Mouse (Mus musculus) liver, embryonic 13.5 days (tissue): ENCODE measurements around the gene Snap47. TPM values are rescaled to one million over a fixed set of nuclear protein-coding genes. Genes with fewer than 3 reads are reported as not detected.

Experiments used
- ATAC-seq: fragments of 200-750 bp; cut with Nextera tagmentation; 2 replicates; pipeline ENCODE4 v1.8.0; 2017; ENCODE audit warnings: low read depth, mild to moderate bottlenecking, moderate number of reproducible peaks, moderate library complexity
- DNase-seq: peaks from one replicate; pipeline ENCODE4 v3.0.0; 2022
- H3K27ac ChIP-seq: fragments of 300-500 bp; sonication (generic); 2 replicates; pipeline ENCODE4 v1.5.1; 2015; ENCODE audit warnings: moderate library complexity, mild to moderate bottlenecking, inconsistent platforms
- H3K27me3 ChIP-seq: fragments of 300-500 bp; sonication (generic); 2 replicates; pipeline ENCODE4 v1.6.1; 2015; ENCODE audit warnings: mild to moderate bottlenecking, inconsistent platforms
- H3K36me3 ChIP-seq: fragments of 300-500 bp; sonication (generic); 2 replicates; pipeline ENCODE4 v1.6.1; 2015; ENCODE audit warnings: mild to moderate bottlenecking, inconsistent platforms
- H3K4me1 ChIP-seq: fragments of 300-500 bp; sonication (generic); replicated peaks from 2 replicates; pipeline ENCODE4 v1.6.1; 2015; ENCODE audit warnings: inconsistent platforms
- H3K4me2 ChIP-seq: fragments of 300-500 bp; sonication (generic); 2 replicates; pipeline ENCODE4 v1.6.1; 2015; ENCODE audit warnings: inconsistent platforms, mild to moderate bottlenecking, moderate library complexity
- H3K4me3 ChIP-seq: fragments of 300-500 bp; sonication (generic); replicated peaks from 2 replicates; pipeline ENCODE4 v1.5.1; 2015; ENCODE audit warnings: mild to moderate bottlenecking, inconsistent platforms
- H3K9ac ChIP-seq: fragments of 300-500 bp; sonication (generic); 2 replicates; pipeline ENCODE4 v1.6.1; 2015; ENCODE audit warnings: mild to moderate bottlenecking, inconsistent platforms
- H3K9me3 ChIP-seq: fragments of 300-500 bp; sonication (generic); replicated peaks from 2 replicates; pipeline ENCODE4 v1.6.1; 2016; ENCODE audit warnings: inconsistent platforms
- WGBS: fragments of 180-500 bp; shearing (Covaris S2); methylation state at CpG from one replicate; pipeline ENCODE4 v1.1.7; 2015; ENCODE audit not compliant: insufficient replicate concordance; 5-methylcytosine and 5-hydroxymethylcytosine counted together
- polyA plus RNA-seq: library from polyadenylated mRNA; unstranded; fragments of >200 nt; fragmentation: Nextera tagmentation; extraction: Ambion mirVana; gene quantifications from 2 replicates; pipeline ENCODE4 v1.2.1, GENCODE M21; 2015

Gene Snap47
- polyA plus RNA-seq, 1 experiment from 2014 or later: 26.8 TPM

DNA sequence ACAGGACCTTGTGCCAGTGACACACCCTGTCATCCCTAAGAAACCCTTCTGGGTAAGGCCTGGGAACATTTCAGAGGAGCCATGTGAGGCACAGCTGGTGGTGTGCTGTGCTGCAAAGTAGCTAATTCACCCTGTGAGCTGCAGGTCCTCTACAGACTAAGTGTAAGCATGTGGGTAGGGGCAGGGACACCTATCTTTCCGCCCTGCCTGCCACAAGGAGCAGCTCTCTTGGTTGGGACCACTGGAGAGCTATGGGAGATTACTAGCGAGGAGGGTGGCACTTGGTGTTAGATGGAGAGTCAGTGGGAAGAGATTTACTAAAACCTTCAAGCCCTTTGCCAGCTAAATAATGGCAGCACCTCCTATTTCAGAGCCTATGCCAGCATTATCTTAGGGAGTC lies 5.9 kb upstream of the Snap47 start:
- H3K4me2 ChIP-seq: no peak overlapping the region
- H3K4me1 ChIP-seq: peaks cover 1% of the 10 kb centered on the region; the same call in 1 of the 2 replicates
- no peak overlapping the region for H3K4me3 ChIP-seq
- H3K27me3 ChIP-seq: no peaks in the 10 kb centered on the region
- DNase-seq (no peak), ATAC-seq (no peak)
- H3K27ac ChIP-seq: no peak overlapping the region
- 88% methylated on average over 2 of the region's 2 CpGs for whole genome bisulfite sequencing
- no peak overlapping the region for H3K9ac ChIP-seq
- H3K9me3 ChIP-seq: no peaks in the 10 kb centered on the region
- H3K36me3 ChIP-seq: peaks cover 52% of the 10 kb centered on the region

GRCm38 (mm10) chr11:59456346-59456745 lies 5.4 kb upstream of the Snap47 start:
- Histone ChIP-seq H3K27ac (no peak overlapping the region), H3K4me2 (no peak overlapping the region), H3K36me3 (peaks cover 55% of the 10 kb centered on the region), H3K9me3 (no peaks in the 10 kb centered on the region), H3K4me1 (peaks cover 7% of the 10 kb centered on the region), H3K27me3 (no peaks in the 10 kb centered on the region), H3K4me3 (no peak overlapping the region), H3K9ac (no peak overlapping the region)
- no peak for DNase-seq
- 76% methylated on average over 2 of the region's 2 CpGs for WGBS
- ATAC-seq: no peak

GRCm38 (mm10) chr11:59450230-59450771 lies 685 bp downstream of the Snap47 start:
- DNase-seq: no peak
- under 1% methylated on average over 38 of the region's 38 CpGs for WGBS
- peaks cover 30% of the 10 kb centered on the region for H3K4me1 ChIP-seq
- peaks cover 37% of the 10 kb centered on the region for H3K36me3 ChIP-seq
- peak overlapping the region; percentile 86 for H3K4me3 ChIP-seq
- peak; percentile 75 for ATAC-seq
- no peaks in the 10 kb centered on the region for H3K27me3 ChIP-seq
- no peaks in the 10 kb centered on the region for H3K9me3 ChIP-seq
- peak overlapping the region; percentile 82 for H3K4me2 ChIP-seq
- H3K27ac ChIP-seq: peak overlapping the region; percentile 73
- peak overlapping the region; percentile 90 for H3K9ac ChIP-seq

GRCm38 (mm10) chr11:59449741-59450229 lies 1.2 kb downstream of the Snap47 start, which contains the start of gene Jmjd4:
TSS of gene Jmjd4 (plus strand) at chr11:59450045.
- H3K4me2 ChIP-seq: peak within 1 kb of the TSS; percentile 82
- H3K4me3 ChIP-seq: peak within 1 kb of the TSS; percentile 86
- peak within 1 kb of the TSS; percentile 90 for H3K9ac ChIP-seq
- DNase-seq (peak; percentile 91), ATAC-seq (peak; percentile 95)
- peak within 1 kb of the TSS; percentile 73 for H3K27ac ChIP-seq
- no peaks in the 10 kb centered on the region for H3K27me3 ChIP-seq
- H3K36me3 ChIP-seq: peaks cover 31% of the 10 kb centered on the region
- H3K9me3 ChIP-seq: no peaks in the 10 kb centered on the region
- under 1% methylated on average over 36 of the region's 40 CpGs for WGBS
- H3K4me1 ChIP-seq: peaks cover 30% of the 10 kb centered on the region

DNA sequence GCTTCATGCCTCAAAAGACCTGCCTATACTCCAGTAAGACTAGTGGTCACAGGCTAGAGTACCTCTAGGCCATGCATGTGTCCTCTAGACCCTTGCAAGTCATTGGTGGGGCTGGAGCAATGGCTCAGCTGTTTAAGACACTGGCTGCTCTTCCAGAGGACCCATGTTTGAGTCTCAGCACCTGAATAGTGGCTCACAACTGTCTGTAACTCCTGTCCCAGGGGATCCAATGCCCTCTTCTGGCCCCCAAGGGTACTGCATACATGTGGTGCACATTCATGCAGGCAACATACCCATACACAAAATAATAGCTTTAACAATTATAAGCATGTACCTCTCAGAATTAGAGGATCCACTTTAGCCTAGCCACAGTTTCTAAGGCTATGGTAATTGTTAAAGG lies 7.9 kb downstream of the Snap47 start:
- H3K4me2 ChIP-seq: no peak overlapping the region
- H3K9ac ChIP-seq: no peak overlapping the region
- ATAC-seq (no peak), DNase-seq (no peak)
- H3K4me1 ChIP-seq: peaks cover under 1% of the 10 kb centered on the region; the same call in 1 of the 2 replicates
- no peaks in the 10 kb centered on the region; the same call in 1 of the 2 replicates for H3K36me3 ChIP-seq
- no peak overlapping the region for H3K4me3 ChIP-seq
- H3K27ac ChIP-seq: no peak overlapping the region
- no peaks in the 10 kb centered on the region for H3K27me3 ChIP-seq
- no peaks in the 10 kb centered on the region for H3K9me3 ChIP-seq

GRCm38 (mm10) chr11:59437954-59438353 lies 13.0 kb downstream of the Snap47 start:
- 74% methylated on average over 12 of the region's 12 CpGs for WGBS
- ATAC-seq: no peak
- H3K27ac ChIP-seq: no peak overlapping the region
- H3K9me3 ChIP-seq: no peaks in the 10 kb centered on the region
- no peak for DNase-seq
- H3K4me2 ChIP-seq: no peak overlapping the region
- H3K36me3 ChIP-seq: peaks cover 17% of the 10 kb centered on the region
- H3K4me3 ChIP-seq: no peak overlapping the region
- H3K27me3 ChIP-seq: no peaks in the 10 kb centered on the region
- no peaks in the 10 kb centered on the region for H3K4me1 ChIP-seq
- H3K9ac ChIP-seq: no peak overlapping the region

- H3K4me1 ChIP-seq: no peaks in the 10 kb centered on the region
- H3K36me3 ChIP-seq: peaks cover 19% of the 10 kb centered on the region
- no peak overlapping the region for H3K9ac ChIP-seq
- no peak overlapping the region for H3K27ac ChIP-seq
- no peaks in the 10 kb centered on the region for H3K9me3 ChIP-seq
- H3K4me3 ChIP-seq: no peak overlapping the region
- H3K27me3 ChIP-seq: no peaks in the 10 kb centered on the region
- 39% methylated on average over 3 of the region's 3 CpGs for WGBS
- DNase-seq (no peak), ATAC-seq (no peak)
- H3K4me2 ChIP-seq: no peak overlapping the region
Measured at GRCm38 (mm10) chr11:59432261-59432660, 18.7 kb downstream of the Snap47 start.

- Histone ChIP-seq H3K4me1 (no peaks in the 10 kb centered on the region), H3K36me3 (peaks cover 14% of the 10 kb centered on the region), H3K27ac (no peak overlapping the region), H3K9ac (no peak overlapping the region), H3K4me3 (no peak overlapping the region), H3K27me3 (no peaks in the 10 kb centered on the region), H3K4me2 (no peak overlapping the region), H3K9me3 (no peaks in the 10 kb centered on the region)
- 60% methylated on average over 1 of the region's 1 CpGs for WGBS
- ATAC-seq (no peak), DNase-seq (no peak)
Measured at GRCm38 (mm10) chr11:59429959-59430358, 21.0 kb downstream of the Snap47 start.

DNA sequence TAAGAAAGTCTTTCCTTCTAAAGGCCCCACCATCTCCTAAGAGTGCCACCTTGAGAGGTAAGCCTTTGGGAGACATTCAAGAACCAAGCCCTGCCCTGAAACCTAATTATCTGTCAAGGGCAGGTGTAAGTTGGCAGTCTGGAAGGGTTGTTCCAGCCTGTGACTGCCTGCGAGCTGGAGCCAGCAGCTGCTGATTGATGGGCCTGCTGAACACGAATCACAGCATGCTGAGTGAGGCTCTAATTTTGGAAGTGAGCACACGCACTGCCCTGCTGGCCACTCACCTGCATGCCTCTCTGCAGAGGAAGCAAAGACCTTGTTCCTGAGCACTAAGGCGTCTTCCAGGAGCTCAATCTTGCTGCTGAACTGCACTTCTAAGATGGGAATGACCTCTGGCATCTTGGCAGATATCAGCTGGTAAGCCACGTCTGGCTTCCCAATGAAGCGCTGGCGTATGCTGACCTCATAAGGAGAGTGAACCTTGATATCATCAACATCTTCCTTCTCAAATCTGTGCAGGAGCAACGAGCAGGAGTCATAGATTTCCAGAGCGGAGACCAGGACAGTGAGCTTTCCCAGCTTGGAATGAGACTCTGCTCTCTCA lies 22.8 kb downstream of the Snap47 start:
- DNase-seq: no peak
- Histone ChIP-seq H3K27me3 (no peaks in the 10 kb centered on the region), H3K9me3 (no peaks in the 10 kb centered on the region), H3K27ac (no peak overlapping the region), H3K4me1 (peaks cover 7% of the 10 kb centered on the region), H3K4me3 (no peak overlapping the region), H3K9ac (no peak overlapping the region), H3K36me3 (peaks cover 14% of the 10 kb centered on the region), H3K4me2 (no peak overlapping the region)
- ATAC-seq: no peak
- 68% methylated on average over 9 of the region's 9 CpGs for WGBS

- H3K36me3 ChIP-seq: peaks cover 14% of the 10 kb centered on the region
- no peak overlapping the region for H3K9ac ChIP-seq
- WGBS: 45% methylated on average over 7 of the region's 7 CpGs
- H3K4me3 ChIP-seq: no peak overlapping the region
- DNase-seq (no peak), ATAC-seq (no peak)
- no peak overlapping the region for H3K4me2 ChIP-seq
- no peaks in the 10 kb centered on the region for H3K9me3 ChIP-seq
- no peak overlapping the region for H3K27ac ChIP-seq
- H3K27me3 ChIP-seq: no peaks in the 10 kb centered on the region
- H3K4me1 ChIP-seq: peaks cover 17% of the 10 kb centered on the region
Measured at GRCm38 (mm10) chr11:59425671-59426101, 25.3 kb downstream of the Snap47 start.

DNA sequence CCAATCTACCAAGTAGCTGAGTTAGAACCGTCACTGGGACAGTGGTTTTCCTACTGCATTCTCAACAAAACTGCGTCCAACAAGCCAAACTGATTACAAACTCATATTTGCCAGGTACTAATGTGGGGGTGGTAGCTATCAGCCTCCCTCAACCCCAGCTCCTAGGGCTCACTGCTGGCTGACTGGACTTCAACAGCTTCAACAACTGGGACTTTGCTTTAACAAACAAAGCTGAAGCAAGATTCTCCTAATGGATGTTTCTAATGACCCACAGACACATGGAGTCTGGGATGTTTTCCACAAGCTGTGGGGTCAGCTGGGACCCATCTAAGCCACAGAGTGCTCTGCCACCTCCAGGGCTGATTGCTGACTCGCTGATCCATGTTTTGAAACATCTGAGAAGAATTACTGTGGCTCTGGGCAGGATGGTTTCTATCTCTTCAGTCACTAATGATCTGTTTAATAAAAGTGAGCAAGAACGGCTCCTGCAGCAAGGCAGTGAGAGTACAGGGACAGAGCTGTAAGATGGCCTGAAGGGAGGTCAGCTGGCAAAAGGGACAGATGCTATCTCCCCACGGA lies 27.9 kb downstream of the Snap47 start:
- H3K27ac ChIP-seq: peak overlapping the region; percentile 39; the same call in 1 of the 2 replicates
- WGBS: 58% methylated on average over 5 of the region's 5 CpGs
- no peaks in the 10 kb centered on the region for H3K27me3 ChIP-seq
- peaks cover 15% of the 10 kb centered on the region for H3K36me3 ChIP-seq
- H3K4me3 ChIP-seq: no peak overlapping the region
- H3K9me3 ChIP-seq: no peaks in the 10 kb centered on the region
- DNase-seq (no peak), ATAC-seq (peak; percentile 52; the same call in 1 of the 2 replicates)
- H3K4me2 ChIP-seq: no peak overlapping the region
- H3K9ac ChIP-seq: no peak overlapping the region
- peaks cover 26% of the 10 kb centered on the region for H3K4me1 ChIP-seq
